ENCODE assay signal across 21 mouse cellular contexts in the genomic region with DNA sequence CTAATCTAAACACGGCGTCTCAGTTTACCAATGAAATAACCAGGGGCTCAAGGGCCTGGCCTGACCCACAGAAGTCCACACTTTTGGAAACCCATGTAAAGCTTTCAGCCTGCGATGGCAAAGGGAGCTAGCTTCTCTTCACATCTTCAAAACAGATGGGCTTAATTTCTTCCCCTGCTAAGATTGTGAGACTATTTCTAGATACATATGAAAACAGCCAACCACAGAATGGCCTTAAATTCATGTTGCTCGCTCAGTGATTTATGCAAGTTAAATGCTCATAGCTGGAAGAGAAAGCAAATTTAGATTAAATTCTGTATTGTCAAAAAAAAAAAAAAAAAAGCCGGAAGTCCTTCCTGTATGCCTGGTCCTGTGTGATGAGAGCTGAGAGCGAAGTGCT. TPM values are rescaled to one million over a fixed set of nuclear protein-coding genes. Genes with fewer than 3 reads are reported as not detected.
DNase-seq lines count a peak whose midpoint lies in the region; ATAC-seq and TF ChIP-seq lines count a peak whose summit lies in the region.
"Had no signal": no experiment of that assay in that cellular context is flagged by ENCODE, and none has a peak within 500 bp of the region (broad histone marks: within the 10 kb centered on the region; RNA-seq: fewer than 3 reads in every experiment).

No protein-coding gene starts in this region.

- H3K9me3 ChIP-seq in forebrain, postnatal 0 days (ENCODE audit: low read length) = no peaks in the 10 kb centered on the region
- no peaks in the 10 kb centered on the region for H3K9me3 ChIP-seq in forebrain, embryonic 12.5 days
- H3K9me3 ChIP-seq in kidney, postnatal 0 days (replicated peaks; ENCODE audit: low read length) = no peaks in the 10 kb centered on the region
- H3K9me3 ChIP-seq in neural tube, embryonic 15.5 days (replicated peaks) = no peaks in the 10 kb centered on the region
- H3K9me3 ChIP-seq: embryonic facial prominence, embryonic 12.5 days; heart, embryonic 12.5 days; hindbrain, embryonic 10.5 days had no signal

- ATAC-seq in forebrain, postnatal 0 days = peak; percentile 84
- ATAC-seq in forebrain, embryonic 12.5 days (ENCODE audit: low FRiP score) = no peak
- ATAC-seq in kidney, postnatal 0 days (replicated peaks; ENCODE audit: low FRiP score, low read depth) = no peak
- no peak for ATAC-seq in neural tube, embryonic 15.5 days (ENCODE audit: low FRiP score)
- ATAC-seq: hindbrain, embryonic 16.5 days; inflammation-experienced regulatory T-cells, adult 6 months had no signal

- peak; percentile 64 for DNase-seq in forebrain, postnatal 0 days
- DNase-seq in kidney, postnatal 0 days (ENCODE audit: low spot score) = peak; percentile 1
- DNase-seq in kidney, adult 8-10 months = no peak
- no peak for DNase-seq in neural tube, embryonic 10.5 days (ENCODE audit: extremely low spot score, low spot score)
- peak; percentile 47 for DNase-seq in brain, embryonic 18.5 days (ENCODE audit: low read depth, low spot score)
- DNase-seq in cerebellum, adult 9-11 months = no peak
- DNase-seq: adrenal gland, postnatal 10 days; cerebellum, adult 2 months; cerebellum, postnatal 14 days; embryo, embryonic 11 days; gastrocnemius, adult 2 months; gastrocnemius, postnatal 25 days had no signal

- H3K27me3 ChIP-seq in forebrain, postnatal 0 days (ENCODE audit: insufficient read depth, low read length) = no peaks in the 10 kb centered on the region
- H3K27me3 ChIP-seq in forebrain, embryonic 12.5 days = no peaks in the 10 kb centered on the region
- H3K27me3 ChIP-seq in kidney, postnatal 0 days (ENCODE audit: insufficient read depth, low read length) = no peaks in the 10 kb centered on the region
- H3K27me3 ChIP-seq in neural tube, embryonic 15.5 days (replicated peaks) = no peaks in the 10 kb centered on the region
- H3K27me3 ChIP-seq: embryonic facial prominence, embryonic 12.5 days; forebrain, embryonic 13.5 days; heart, embryonic 12.5 days had no signal

- no peak overlapping the region; the same call in 1 of the 2 replicates for H3K4me2 ChIP-seq in forebrain, postnatal 0 days (ENCODE audit: low read depth)
- no peak overlapping the region for H3K4me2 ChIP-seq in forebrain, embryonic 12.5 days
- H3K4me2 ChIP-seq in kidney, postnatal 0 days (ENCODE audit: low read length) = no peak overlapping the region
- no peak overlapping the region for H3K4me2 ChIP-seq in neural tube, embryonic 15.5 days
- H3K4me2 ChIP-seq: embryonic facial prominence, embryonic 12.5 days; forebrain, embryonic 13.5 days; heart, embryonic 12.5 days had no signal

- peaks cover 6% of the 10 kb centered on the region; the same call in 1 of the 2 replicates for H3K4me1 ChIP-seq in forebrain, postnatal 0 days (ENCODE audit: insufficient read depth)
- peaks cover 5% of the 10 kb centered on the region for H3K4me1 ChIP-seq in forebrain, embryonic 12.5 days
- H3K4me1 ChIP-seq in kidney, postnatal 0 days (replicated peaks; ENCODE audit: insufficient read depth, low read length) = no peaks in the 10 kb centered on the region
- H3K4me1 ChIP-seq in neural tube, embryonic 15.5 days = peaks cover 6% of the 10 kb centered on the region
- H3K4me1 ChIP-seq: embryonic facial prominence, embryonic 12.5 days; heart, embryonic 12.5 days; hindbrain, embryonic 10.5 days had no signal

- no peak overlapping the region for H3K4me3 ChIP-seq in forebrain, postnatal 0 days (ENCODE audit: low read depth, low read length)
- H3K4me3 ChIP-seq in forebrain, embryonic 12.5 days (replicated peaks) = no peak overlapping the region
- H3K4me3 ChIP-seq in kidney, postnatal 0 days (replicated peaks; ENCODE audit: low read depth, low read length) = no peak overlapping the region
- H3K4me3 ChIP-seq in neural tube, embryonic 15.5 days (replicated peaks) = no peak overlapping the region
- H3K4me3 ChIP-seq: embryonic facial prominence, embryonic 12.5 days; forebrain, embryonic 13.5 days; gastrocnemius, adult 2 months; heart, embryonic 12.5 days; hindbrain, embryonic 10.5 days had no signal

- H3K36me3 ChIP-seq in forebrain, postnatal 0 days (ENCODE audit: insufficient read depth) = no peaks in the 10 kb centered on the region
- no peaks in the 10 kb centered on the region for H3K36me3 ChIP-seq in forebrain, embryonic 12.5 days (replicated peaks)
- H3K36me3 ChIP-seq in kidney, postnatal 0 days (ENCODE audit: insufficient read depth, low read length) = no peaks in the 10 kb centered on the region
- no peaks in the 10 kb centered on the region for H3K36me3 ChIP-seq in neural tube, embryonic 15.5 days
- H3K36me3 ChIP-seq: embryonic facial prominence, embryonic 12.5 days; heart, embryonic 12.5 days; hindbrain, embryonic 10.5 days had no signal

- peak overlapping the region; percentile 85 for H3K27ac ChIP-seq in forebrain, postnatal 0 days (ENCODE audit: low read depth, low read length)
- H3K27ac ChIP-seq in forebrain, embryonic 12.5 days = no peak overlapping the region
- no peak overlapping the region for H3K27ac ChIP-seq in kidney, postnatal 0 days
- H3K27ac ChIP-seq in neural tube, embryonic 15.5 days (replicated peaks) = 0 out of 2 replicates have a peak overlapping the region, but pooled peaks have one; percentile 9
- H3K27ac ChIP-seq: embryonic facial prominence, embryonic 12.5 days; forebrain, embryonic 13.5 days; gastrocnemius, adult 2 months; hindbrain, embryonic 10.5 days had no signal

- WGBS in forebrain, postnatal 0 days = 73% methylated on average over 6 of the region's 6 CpGs
- WGBS in forebrain, embryonic 12.5 days = 87% methylated on average over 6 of the region's 6 CpGs
- 82% methylated on average over 6 of the region's 6 CpGs for WGBS in kidney, postnatal 0 days
- 85% methylated on average over 6 of the region's 6 CpGs for WGBS in neural tube, embryonic 15.5 days

- TF ChIP-seq CTCF in forebrain, postnatal 0 days (IDR thresholded peaks at IDR 0.05; ENCODE audit: low read depth) = no peak
- TF ChIP-seq CTCF in kidney, postnatal 0 days (IDR thresholded peaks at IDR 0.05; ENCODE audit: low read depth) = no peak

- H3K9ac ChIP-seq in forebrain, postnatal 0 days = no peak overlapping the region
- no peak overlapping the region for H3K9ac ChIP-seq in forebrain, embryonic 12.5 days
- H3K9ac ChIP-seq in kidney, postnatal 0 days (ENCODE audit: low read depth, low read length) = no peak overlapping the region
- H3K9ac ChIP-seq in neural tube, embryonic 15.5 days (replicated peaks) = no peak overlapping the region
- H3K9ac ChIP-seq: embryonic facial prominence, embryonic 12.5 days; forebrain, embryonic 13.5 days; heart, embryonic 12.5 days had no signal

RNA-seq across cellular contexts. Expression of gene Epha4, which starts 53.2 kb away (rescaled TPM):
- total RNA-seq in forebrain, postnatal 0 days (2014; rRNA removed) = 111 and 118 TPM in 2 replicates
- polyA plus RNA-seq in forebrain, postnatal 0 days (2015; fragmentation: Nextera tagmentation; extraction: Ambion mirVana) = 45.9 and 58.7 TPM in 2 replicates
- polyA plus RNA-seq in forebrain, embryonic 12.5 days (2016; fragmentation: Nextera tagmentation; extraction: Ambion mirVana) = 56.2 and 58.4 TPM in 2 replicates
- 12.0 and 14.0 TPM in 2 replicates for polyA plus RNA-seq in kidney, postnatal 0 days (2015; fragmentation: Nextera tagmentation; extraction: Ambion mirVana)
- 27.9 and 36.8 TPM in 2 replicates for polyA plus RNA-seq in neural tube, embryonic 15.5 days (2015; fragmentation: Nextera tagmentation; extraction: Ambion mirVana)
- total RNA-seq: MEL had no signal

Comparison
In these comparisons a context has a peak if more than half of its experiments do, and no peak if none do; other contexts are left out.
1. DNase-seq: peak in forebrain, postnatal 0 days (single experiment), kidney, postnatal 0 days (single experiment) and brain, embryonic 18.5 days (single experiment); none in kidney, adult 8-10 months (0 of 2), neural tube, embryonic 10.5 days (single experiment) and cerebellum, adult 9-11 months (single experiment).
2. H3K27ac ChIP-seq: peak in forebrain, postnatal 0 days (single experiment) and neural tube, embryonic 15.5 days (single experiment); none in forebrain, embryonic 12.5 days (single experiment) and kidney, postnatal 0 days (single experiment).